Mouse (Mus musculus) bone marrow, adult 2 months (tissue): ENCODE results near the gene Catsper3. TPM values are rescaled to one million over a fixed set of nuclear protein-coding genes. Genes with fewer than 3 reads are reported as not detected.
A peak's percentile ranks its signal among the peaks of the same experiment; 100 is the strongest.

ENCODE experiments used
- H3K27ac ChIP-seq: fragments of 200-500 bp; 2 replicates; pipeline ENCODE4 v1.5.1; 2012; ENCODE audit warnings: low read depth, mild to moderate bottlenecking, control low read depth, inconsistent platforms, low read length; ENCODE audit not compliant: control insufficient read depth, poor library complexity, insufficient read depth
- H3K4me1 ChIP-seq: fragments of 200-500 bp; 2 replicates; pipeline ENCODE4 v1.6.1; 2011; ENCODE audit warnings: low read length; ENCODE audit not compliant: control insufficient read depth, insufficient read depth
- H3K4me3 ChIP-seq: fragments of 200-500 bp; replicated peaks from 2 replicates; pipeline ENCODE3; 2011; ENCODE audit warnings: mild to moderate bottlenecking, low read depth, low read length, control low read depth; ENCODE audit not compliant: control insufficient read depth
- CTCF ChIP-seq: fragments of 200-500 bp; IDR thresholded peaks from 2 replicates; pipeline ENCODE4 v1.5.1; 2011; ENCODE audit warnings: low read length, control low read depth; ENCODE audit not compliant: control insufficient read depth, insufficient read depth
- POLR2A ChIP-seq: fragments of 200-500 bp; IDR thresholded peaks from 2 replicates; pipeline ENCODE4 v1.6.1; 2011; ENCODE audit warnings: low read depth, mild to moderate bottlenecking, control low read depth, low read length, borderline replicate concordance; ENCODE audit not compliant: control insufficient read depth
- WGBS: fragments of 180-500 bp; shearing (Covaris S2); methylation state at CpG from one replicate; pipeline ENCODE4 v1.1.7; 2018; 5-methylcytosine and 5-hydroxymethylcytosine counted together
- polyA plus RNA-seq: library from polyadenylated mRNA; stranded (reverse); fragments of >200 nt; gene quantifications from 2 replicates; pipeline ENCODE4 v1.2.4, GENCODE M21; 2011; ENCODE audit warnings: low replicate concordance; ENCODE audit not compliant: missing spikeins, insufficient read depth, insufficient read length

Catsper3 gene
- polyA plus RNA-seq, 1 experiment = not detected

GRCm38 (mm10) chr13:55829018-55829655 lies 44.8 kb downstream of the Catsper3 start:
- no peak overlapping the region; the same call in 1 of the 2 replicates for H3K27ac ChIP-seq
- no peak overlapping the region for H3K4me3 ChIP-seq
- H3K4me1 ChIP-seq = no peaks in the 10 kb centered on the region
- TF ChIP-seq POLR2A (no peak), CTCF (no peak)
- WGBS = 18% methylated on average over 12 of the region's 12 CpGs

DNA sequence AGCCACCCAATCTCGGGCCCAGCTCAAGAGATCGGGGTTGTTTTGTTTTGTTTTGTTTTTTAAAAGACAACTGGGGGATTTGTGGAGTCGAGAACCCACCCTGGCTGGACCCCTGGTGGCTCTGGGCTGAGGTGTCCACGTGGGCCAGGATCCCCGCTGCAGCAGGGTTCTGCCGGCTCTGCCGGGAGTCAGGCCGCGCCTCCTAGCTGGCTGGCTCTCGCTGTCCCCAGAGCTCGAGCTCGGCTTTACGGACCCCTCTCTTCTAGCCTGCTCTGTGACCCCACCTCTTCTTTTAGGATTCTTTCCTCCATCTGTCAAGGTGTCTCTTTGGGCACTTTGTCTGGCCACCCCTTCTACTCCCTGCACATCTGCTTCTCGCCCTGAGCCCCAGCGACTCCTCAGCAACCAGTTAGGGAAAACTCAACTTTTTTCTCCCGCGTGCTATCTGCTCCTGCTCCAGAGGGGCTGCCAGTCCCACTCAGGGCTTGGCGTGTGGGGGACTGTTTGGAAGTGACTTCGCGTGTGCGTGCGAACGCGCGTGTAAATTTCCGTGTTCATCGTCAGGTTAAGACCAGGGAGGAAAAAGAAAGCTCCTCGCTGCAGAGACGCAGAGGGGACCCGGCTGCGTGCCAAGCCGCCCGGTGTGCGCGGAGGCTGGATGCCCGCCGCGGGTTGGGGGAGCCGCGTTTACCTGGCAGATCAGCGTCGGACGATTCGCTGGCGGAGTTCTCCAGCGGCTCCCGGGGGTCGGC lies 45.9 kb downstream of the Catsper3 start:
- 1% methylated on average over 48 of the region's 48 CpGs for WGBS
- no peak for TF ChIP-seq CTCF
- no peak for TF ChIP-seq POLR2A
- no peak overlapping the region for H3K4me3 ChIP-seq
- H3K4me1 ChIP-seq = no peaks in the 10 kb centered on the region
- H3K27ac ChIP-seq = no peak overlapping the region; the same call in 1 of the 2 replicates

DNA sequence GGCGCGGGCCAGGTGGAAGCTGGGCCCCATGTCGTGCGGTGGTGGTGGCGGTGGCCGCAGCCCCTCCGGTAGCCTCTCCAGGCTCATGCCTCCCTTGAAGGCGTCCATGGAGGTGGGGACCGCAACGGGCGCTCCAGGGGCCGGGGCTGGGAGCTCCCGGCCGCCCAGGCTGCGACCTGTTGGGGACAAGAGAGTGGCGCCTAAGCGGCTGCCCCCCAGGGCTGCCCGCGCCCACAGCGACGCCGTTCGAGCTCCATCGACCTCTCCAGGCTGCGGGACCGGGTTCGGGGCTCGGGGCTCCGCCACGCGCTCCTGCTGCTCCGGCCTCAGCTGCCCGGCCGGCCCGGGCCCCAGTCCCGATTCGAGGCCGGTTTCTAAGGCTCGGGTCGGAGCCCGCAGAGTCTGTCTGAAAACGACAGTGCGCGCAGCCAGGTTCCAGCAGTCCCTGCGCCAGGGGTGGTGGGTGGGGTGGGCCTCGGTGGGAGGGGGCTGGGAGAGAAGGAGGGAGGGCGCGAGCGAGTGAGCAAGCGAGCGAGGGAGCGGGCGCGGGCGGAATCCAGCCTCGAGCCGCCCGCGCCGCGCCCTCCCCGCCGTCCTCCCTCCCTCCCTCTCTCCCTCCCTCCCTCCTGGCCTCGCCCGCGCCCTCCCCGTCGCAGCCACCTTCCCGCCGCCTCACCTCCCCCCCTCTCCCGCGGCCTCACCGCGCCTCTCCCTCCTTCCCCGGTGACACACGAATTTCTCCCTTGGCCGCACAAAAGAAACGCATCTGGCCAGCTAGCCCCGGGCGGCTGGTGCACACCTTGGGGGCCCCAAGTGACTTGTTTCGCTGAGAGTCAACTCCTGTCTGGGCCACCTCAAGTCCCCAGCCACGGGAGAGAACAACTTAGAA lies 46.7 kb downstream of the Catsper3 start:
- Histone ChIP-seq H3K27ac (no peak overlapping the region; the same call in 1 of the 2 replicates), H3K4me3 (no peak overlapping the region), H3K4me1 (no peaks in the 10 kb centered on the region)
- WGBS = 2% methylated on average over 72 of the region's 82 CpGs
- TF ChIP-seq POLR2A = no peak
- TF ChIP-seq CTCF = no peak

DNA sequence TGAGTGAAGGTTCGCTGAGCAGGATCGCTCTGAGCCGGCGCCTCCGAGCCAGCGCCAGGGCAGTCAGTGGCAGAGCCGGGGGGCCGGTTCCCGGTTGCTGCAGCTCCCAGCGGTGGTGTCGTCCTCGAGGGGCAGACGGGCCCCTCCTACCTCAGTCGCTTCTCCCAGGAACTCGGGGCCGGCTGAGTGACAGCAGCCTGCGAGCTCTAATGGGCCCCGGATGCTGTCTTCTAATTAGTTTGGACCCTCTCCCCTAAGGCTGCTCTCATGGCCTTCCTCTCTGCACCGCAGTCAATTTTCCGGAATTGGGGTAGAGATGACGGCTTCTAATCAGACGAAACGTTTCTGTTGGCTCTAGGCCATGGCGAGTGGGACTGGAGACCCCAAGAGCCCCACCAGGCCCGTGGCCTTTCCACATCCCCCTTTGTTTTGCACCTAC lies 47.4 kb downstream of the Catsper3 start:
- Histone ChIP-seq H3K4me1 (no peaks in the 10 kb centered on the region), H3K4me3 (no peak overlapping the region), H3K27ac (no peak overlapping the region)
- 9% methylated on average over 25 of the region's 25 CpGs for WGBS
- TF ChIP-seq POLR2A (no peak), CTCF (no peak)

- no peak overlapping the region for H3K4me3 ChIP-seq
- H3K27ac ChIP-seq = no peak overlapping the region
- 50% methylated on average over 1 of the region's 1 CpGs for WGBS
- TF ChIP-seq CTCF (no peak), POLR2A (no peak)
- H3K4me1 ChIP-seq = no peaks in the 10 kb centered on the region
Observed at GRCm38 (mm10) chr13:55832602-55833001, 48.2 kb downstream of the Catsper3 start.

GRCm38 (mm10) chr13:55833921-55834320 lies 49.6 kb downstream of the Catsper3 start:
- no peak overlapping the region for H3K27ac ChIP-seq
- H3K4me1 ChIP-seq = no peaks in the 10 kb centered on the region
- TF ChIP-seq CTCF (no peak), POLR2A (no peak)
- H3K4me3 ChIP-seq = no peak overlapping the region
- 11% methylated on average over 7 of the region's 7 CpGs for WGBS

GRCm38 (mm10) chr13:55834667-55835066 lies 50.3 kb downstream of the Catsper3 start:
- Histone ChIP-seq H3K4me3 (no peak overlapping the region), H3K4me1 (no peaks in the 10 kb centered on the region), H3K27ac (no peak overlapping the region)
- TF ChIP-seq POLR2A (no peak), CTCF (no peak)
- 32% methylated on average over 5 of the region's 5 CpGs for WGBS

GRCm38 (mm10) chr13:55835548-55836097 lies 51.3 kb downstream of the Catsper3 start:
- 8% methylated on average over 33 of the region's 33 CpGs for WGBS
- Histone ChIP-seq H3K27ac (no peak overlapping the region; the same call in 1 of the 2 replicates), H3K4me3 (no peak overlapping the region), H3K4me1 (no peaks in the 10 kb centered on the region)
- TF ChIP-seq POLR2A (peak; percentile 9; the same call in 1 of the 2 replicates), CTCF (no peak)
